Mouse (Mus musculus): ENCODE results near the gene Krt27. TPM values are rescaled to one million over a fixed set of nuclear protein-coding genes. Genes with fewer than 3 reads are reported as not detected.
A peak's percentile ranks its signal among the peaks of the same experiment; 100 is the strongest.

Gene Krt27
- not detected in 2 replicates for polyA plus RNA-seq (2014; fragmentation: Nextera tagmentation; extraction: Ambion mirVana)

DNA sequence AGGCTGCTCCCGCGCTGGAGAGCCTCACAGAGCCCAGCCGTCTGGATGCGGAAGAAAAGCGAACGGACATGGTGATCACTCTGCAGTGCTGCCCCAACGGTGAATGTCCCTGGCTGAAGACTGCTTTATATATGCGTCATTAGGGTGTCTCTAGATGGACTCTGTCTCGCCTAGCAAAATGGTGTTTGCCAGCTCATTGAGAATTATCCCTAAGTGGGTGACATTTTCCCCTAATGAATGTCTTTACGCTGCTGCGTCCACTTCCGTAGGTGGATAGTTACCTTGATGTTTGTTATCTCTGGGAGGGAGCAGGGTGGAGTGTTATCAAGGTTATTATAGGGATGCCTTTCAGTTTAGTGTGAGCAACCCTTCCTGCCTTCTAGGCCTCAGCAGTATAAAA, at the start of gene Krt27:
Gene Krt27, minus strand, starts transcription at position 101 of the 400 bp plus-strand sequence.
- no peak within 1 kb of the TSS for H3K4me3 ChIP-seq (replicated peaks; ENCODE audit: low read depth, low read length)
- H3K4me1 ChIP-seq (ENCODE audit: control insufficient read depth, insufficient read depth, low read length), result no peaks in the 10 kb centered on the region
- 85% methylated on average over 12 of the region's 12 CpGs for WGBS
- DNase-seq, result no peak
- H3K9me3 ChIP-seq (ENCODE audit: control insufficient read depth, low read length), result no peaks in the 10 kb centered on the region
- H3K27ac ChIP-seq (replicated peaks; ENCODE audit: low read depth, low read length), result no peak within 1 kb of the TSS
- H3K4me2 ChIP-seq (ENCODE audit: low read length), result no peak within 1 kb of the TSS
- H3K9ac ChIP-seq (replicated peaks; ENCODE audit: low read length), result no peak within 1 kb of the TSS
- no peaks in the 10 kb centered on the region for H3K27me3 ChIP-seq (ENCODE audit: control insufficient read depth, insufficient read depth, low read length)
- ATAC-seq (ENCODE audit: low FRiP score, low TSS enrichment), result no peak
- H3K36me3 ChIP-seq (ENCODE audit: control insufficient read depth, insufficient read depth, low read length), result no peaks in the 10 kb centered on the region

- no peak overlapping the region for H3K4me2 ChIP-seq (ENCODE audit: low read length)
These were observed 49.1 kb upstream of the Krt27 start for GRCm38 (mm10) chr11:99399956-99400549.

GRCm38 (mm10) chr11:99398832-99399231, 47.9 kb upstream of the Krt27 start:
- H3K27ac ChIP-seq (replicated peaks; ENCODE audit: low read depth, low read length), result no peak overlapping the region
- no peak overlapping the region for H3K4me2 ChIP-seq (ENCODE audit: low read length)
- no peak for ATAC-seq (ENCODE audit: low FRiP score, low TSS enrichment)
- no peaks in the 10 kb centered on the region for H3K9me3 ChIP-seq (ENCODE audit: control insufficient read depth, low read length)
- H3K9ac ChIP-seq (replicated peaks; ENCODE audit: low read length), result no peak overlapping the region
- WGBS, result 44% methylated on average over 8 of the region's 8 CpGs
- H3K4me1 ChIP-seq (ENCODE audit: control insufficient read depth, insufficient read depth, low read length), result peaks cover 3% of the 10 kb centered on the region; the same call in 1 of the 2 replicates
- no peak for DNase-seq
- H3K27me3 ChIP-seq (ENCODE audit: control insufficient read depth, insufficient read depth, low read length), result no peaks in the 10 kb centered on the region
- H3K4me3 ChIP-seq (replicated peaks; ENCODE audit: low read depth, low read length), result no peak overlapping the region
- H3K36me3 ChIP-seq (ENCODE audit: control insufficient read depth, insufficient read depth, low read length), result no peaks in the 10 kb centered on the region

More at GRCm38 (mm10) chr11:99399956-99400549, 49.1 kb upstream of the Krt27 start:
- DNase-seq (no peak), ATAC-seq (ENCODE audit: low FRiP score, low TSS enrichment) (no peak)
- no peak overlapping the region for H3K4me3 ChIP-seq (replicated peaks; ENCODE audit: low read depth, low read length)
- H3K9ac ChIP-seq (replicated peaks; ENCODE audit: low read length), result no peak overlapping the region
- H3K36me3 ChIP-seq (ENCODE audit: control insufficient read depth, insufficient read depth, low read length), result no peaks in the 10 kb centered on the region
- WGBS, result 89% methylated on average over 13 of the region's 13 CpGs
- H3K27me3 ChIP-seq (ENCODE audit: control insufficient read depth, insufficient read depth, low read length), result no peaks in the 10 kb centered on the region
- peaks cover 3% of the 10 kb centered on the region; the same call in 1 of the 2 replicates for H3K4me1 ChIP-seq (ENCODE audit: control insufficient read depth, insufficient read depth, low read length)
- H3K9me3 ChIP-seq (ENCODE audit: control insufficient read depth, low read length), result no peaks in the 10 kb centered on the region
- H3K27ac ChIP-seq (replicated peaks; ENCODE audit: low read depth, low read length), result no peak overlapping the region

- no peaks in the 10 kb centered on the region for H3K9me3 ChIP-seq (ENCODE audit: control insufficient read depth, low read length)
- no peak overlapping the region for H3K4me3 ChIP-seq (replicated peaks; ENCODE audit: low read depth, low read length)
- no peak for ATAC-seq (ENCODE audit: low FRiP score, low TSS enrichment)
- H3K4me1 ChIP-seq (ENCODE audit: control insufficient read depth, insufficient read depth, low read length), result peaks cover 3% of the 10 kb centered on the region; the same call in 1 of the 2 replicates
- DNase-seq, result no peak
- H3K36me3 ChIP-seq (ENCODE audit: control insufficient read depth, insufficient read depth, low read length), result no peaks in the 10 kb centered on the region
- WGBS, result 83% methylated on average over 3 of the region's 3 CpGs
- H3K4me2 ChIP-seq (ENCODE audit: low read length), result no peak overlapping the region
- H3K9ac ChIP-seq (replicated peaks; ENCODE audit: low read length), result no peak overlapping the region
- no peak overlapping the region for H3K27ac ChIP-seq (replicated peaks; ENCODE audit: low read depth, low read length)
- no peaks in the 10 kb centered on the region for H3K27me3 ChIP-seq (ENCODE audit: control insufficient read depth, insufficient read depth, low read length)
These were observed 47.2 kb upstream of the Krt27 start for GRCm38 (mm10) chr11:99398084-99398483.

GRCm38 (mm10) chr11:99396661-99397060, 45.8 kb upstream of the Krt27 start:
- Histone ChIP-seq H3K4me1 (ENCODE audit: control insufficient read depth, insufficient read depth, low read length) (peaks cover 3% of the 10 kb centered on the region; the same call in 1 of the 2 replicates), H3K4me3 (replicated peaks; ENCODE audit: low read depth, low read length) (no peak overlapping the region), H3K27me3 (ENCODE audit: control insufficient read depth, insufficient read depth, low read length) (no peaks in the 10 kb centered on the region), H3K4me2 (ENCODE audit: low read length) (no peak overlapping the region), H3K27ac (replicated peaks; ENCODE audit: low read depth, low read length) (no peak overlapping the region), H3K36me3 (ENCODE audit: control insufficient read depth, insufficient read depth, low read length) (no peaks in the 10 kb centered on the region), H3K9ac (replicated peaks; ENCODE audit: low read length) (no peak overlapping the region), H3K9me3 (ENCODE audit: control insufficient read depth, low read length) (no peaks in the 10 kb centered on the region)
- 67% methylated on average over 2 of the region's 2 CpGs for WGBS
- DNase-seq, result no peak
- no peak for ATAC-seq (ENCODE audit: low FRiP score, low TSS enrichment)

DNA sequence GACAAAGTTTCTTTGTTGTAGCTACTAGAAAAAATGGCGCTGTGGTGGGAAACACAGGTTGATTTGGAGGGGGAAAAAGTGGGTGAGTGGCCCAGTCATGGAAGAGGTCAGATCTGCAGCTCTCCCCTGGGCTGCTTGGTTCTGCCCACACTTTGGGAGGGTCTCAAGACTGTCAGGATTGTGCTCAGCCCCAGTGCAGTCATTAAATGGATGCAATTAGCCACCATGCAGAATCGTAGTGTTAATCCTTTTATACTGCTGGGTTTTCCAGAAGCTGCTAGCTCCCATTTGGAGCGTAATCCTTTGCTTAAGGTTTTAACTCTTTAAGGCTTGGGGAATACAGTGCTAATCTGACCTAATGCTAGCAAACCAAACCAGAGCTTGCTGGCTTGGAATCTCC, 45.1 kb upstream of the Krt27 start:
- Histone ChIP-seq H3K9ac (replicated peaks; ENCODE audit: low read length) (no peak overlapping the region), H3K36me3 (ENCODE audit: control insufficient read depth, insufficient read depth, low read length) (no peaks in the 10 kb centered on the region), H3K27ac (replicated peaks; ENCODE audit: low read depth, low read length) (no peak overlapping the region), H3K4me1 (ENCODE audit: control insufficient read depth, insufficient read depth, low read length) (peaks cover 3% of the 10 kb centered on the region; the same call in 1 of the 2 replicates), H3K27me3 (ENCODE audit: control insufficient read depth, insufficient read depth, low read length) (no peaks in the 10 kb centered on the region), H3K4me2 (ENCODE audit: low read length) (no peak overlapping the region), H3K9me3 (ENCODE audit: control insufficient read depth, low read length) (no peaks in the 10 kb centered on the region), H3K4me3 (replicated peaks; ENCODE audit: low read depth, low read length) (no peak overlapping the region)
- ATAC-seq (ENCODE audit: low FRiP score, low TSS enrichment), result no peak
- peak; percentile 58 for DNase-seq
- 21% methylated on average over 3 of the region's 3 CpGs for WGBS

GRCm38 (mm10) chr11:99392492-99392891, 41.6 kb upstream of the Krt27 start:
- H3K9me3 ChIP-seq (ENCODE audit: control insufficient read depth, low read length), result no peaks in the 10 kb centered on the region
- H3K4me3 ChIP-seq (replicated peaks; ENCODE audit: low read depth, low read length), result no peak overlapping the region
- H3K36me3 ChIP-seq (ENCODE audit: control insufficient read depth, insufficient read depth, low read length), result no peaks in the 10 kb centered on the region
- no peak overlapping the region for H3K27ac ChIP-seq (replicated peaks; ENCODE audit: low read depth, low read length)
- H3K4me1 ChIP-seq (ENCODE audit: control insufficient read depth, insufficient read depth, low read length), result peaks cover 3% of the 10 kb centered on the region; the same call in 1 of the 2 replicates
- H3K4me2 ChIP-seq (ENCODE audit: low read length), result no peak overlapping the region
- no peak overlapping the region for H3K9ac ChIP-seq (replicated peaks; ENCODE audit: low read length)
- no peak for ATAC-seq (ENCODE audit: low FRiP score, low TSS enrichment)
- H3K27me3 ChIP-seq (ENCODE audit: control insufficient read depth, insufficient read depth, low read length), result no peaks in the 10 kb centered on the region
- DNase-seq, result no peak
- WGBS, result 87% methylated on average over 10 of the region's 10 CpGs

- Histone ChIP-seq H3K4me1 (ENCODE audit: control insufficient read depth, insufficient read depth, low read length) (no peaks in the 10 kb centered on the region), H3K9me3 (ENCODE audit: control insufficient read depth, low read length) (no peaks in the 10 kb centered on the region), H3K4me3 (replicated peaks; ENCODE audit: low read depth, low read length) (no peak overlapping the region), H3K36me3 (ENCODE audit: control insufficient read depth, insufficient read depth, low read length) (no peaks in the 10 kb centered on the region), H3K4me2 (ENCODE audit: low read length) (no peak overlapping the region), H3K27me3 (ENCODE audit: control insufficient read depth, insufficient read depth, low read length) (no peaks in the 10 kb centered on the region), H3K9ac (replicated peaks; ENCODE audit: low read length) (no peak overlapping the region), H3K27ac (replicated peaks; ENCODE audit: low read depth, low read length) (no peak overlapping the region)
- DNase-seq (no peak), ATAC-seq (ENCODE audit: low FRiP score, low TSS enrichment) (no peak)
- WGBS, result 81% methylated on average over 6 of the region's 6 CpGs
These were observed 40.5 kb upstream of the Krt27 start for GRCm38 (mm10) chr11:99391375-99391774.

DNA sequence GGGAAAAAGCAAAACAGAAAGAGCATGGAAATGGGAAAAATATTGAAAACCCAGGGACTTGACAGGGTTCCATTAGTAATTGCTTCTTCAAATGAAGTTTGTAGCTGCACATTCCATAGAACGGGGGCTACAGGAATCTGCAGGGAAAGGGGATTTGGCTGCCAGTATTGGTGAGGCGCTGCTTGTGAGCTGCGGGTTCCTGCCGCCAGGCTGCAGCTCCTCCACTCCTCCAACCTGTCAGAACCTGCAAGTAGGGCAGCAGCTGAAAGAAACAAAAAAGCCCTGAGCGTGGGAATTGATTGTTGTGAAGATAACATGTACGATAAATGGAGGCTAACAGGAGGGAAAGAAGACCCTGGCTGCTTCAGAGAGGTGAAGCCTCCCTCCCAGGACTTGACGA, 40.0 kb upstream of the Krt27 start:
- H3K4me2 ChIP-seq (ENCODE audit: low read length), result no peak overlapping the region
- no peak for DNase-seq
- no peak for ATAC-seq (ENCODE audit: low FRiP score, low TSS enrichment)
- no peak overlapping the region for H3K4me3 ChIP-seq (replicated peaks; ENCODE audit: low read depth, low read length)
- no peak overlapping the region for H3K27ac ChIP-seq (replicated peaks; ENCODE audit: low read depth, low read length)
- no peaks in the 10 kb centered on the region for H3K4me1 ChIP-seq (ENCODE audit: control insufficient read depth, insufficient read depth, low read length)
- no peak overlapping the region for H3K9ac ChIP-seq (replicated peaks; ENCODE audit: low read length)
- WGBS, result 77% methylated on average over 7 of the region's 7 CpGs
- no peaks in the 10 kb centered on the region for H3K27me3 ChIP-seq (ENCODE audit: control insufficient read depth, insufficient read depth, low read length)
- H3K36me3 ChIP-seq (ENCODE audit: control insufficient read depth, insufficient read depth, low read length), result no peaks in the 10 kb centered on the region
- H3K9me3 ChIP-seq (ENCODE audit: control insufficient read depth, low read length), result no peaks in the 10 kb centered on the region
